Mouse (Mus musculus) ES-E14 (cell line): Measurements from ENCODE around the gene Ulk4.

Experiments used
- MAFK ChIP-seq: IDR thresholded peaks from 2 replicates; pipeline ENCODE4 v1.6.1; 2014; ENCODE audit warnings: mild to moderate bottlenecking, low read depth, low read length, inconsistent platforms; ENCODE audit not compliant: insufficient read depth
- ZNF384 ChIP-seq: IDR thresholded peaks from 2 replicates; pipeline ENCODE4 v1.6.1; 2012; ENCODE audit warnings: low read depth, low read length, inconsistent platforms

GRCm38 (mm10) chr9:121091016-121091735 lies 185.8 kb downstream of the Ulk4 start:
- no peak for TF ChIP-seq MAFK
- no peak for TF ChIP-seq ZNF384
